Mouse (Mus musculus) T-cell, adult 2 months (primary cell): ENCODE measurements around the gene Fhl5.
"Not testable (repeated sequence)": the region's sequence is repeated elsewhere in the genome, so short reads cannot be mapped to it uniquely, and the experiment has no call there.

Source experiments
- DNase-seq: peaks from one replicate; pipeline ENCODE4 v3.0.0; 2022; ENCODE audit warnings: low spot score

Gene Fhl5

DNA sequence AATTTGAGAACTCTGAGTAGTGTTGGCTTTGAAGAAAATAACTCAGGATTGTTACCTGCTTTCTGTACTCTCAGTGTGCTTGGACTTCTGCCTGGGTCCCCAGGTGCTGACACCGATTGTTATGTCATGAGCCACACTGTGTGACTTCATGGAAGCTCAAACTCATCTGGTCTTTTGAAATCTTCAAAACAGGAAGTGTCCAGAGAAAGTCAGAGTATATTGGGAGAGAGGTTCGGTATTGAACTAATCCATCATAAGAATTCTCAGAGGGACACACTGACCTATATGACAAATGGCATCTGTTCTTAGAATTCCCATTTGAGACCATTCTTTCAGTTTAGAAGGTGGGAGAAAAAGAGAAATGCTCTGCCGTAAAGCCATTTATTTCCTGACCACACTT is at the start of gene Fhl5:
Gene Fhl5 (minus strand): TSS at position 101 of the 400 bp plus-strand sequence.
- DNase-seq, result no peak

- DNase-seq, result not testable (repeated sequence)
Measured at GRCm38 (mm10) chr4:25285002-25285401, 42.3 kb upstream of the Fhl5 start.

DNA sequence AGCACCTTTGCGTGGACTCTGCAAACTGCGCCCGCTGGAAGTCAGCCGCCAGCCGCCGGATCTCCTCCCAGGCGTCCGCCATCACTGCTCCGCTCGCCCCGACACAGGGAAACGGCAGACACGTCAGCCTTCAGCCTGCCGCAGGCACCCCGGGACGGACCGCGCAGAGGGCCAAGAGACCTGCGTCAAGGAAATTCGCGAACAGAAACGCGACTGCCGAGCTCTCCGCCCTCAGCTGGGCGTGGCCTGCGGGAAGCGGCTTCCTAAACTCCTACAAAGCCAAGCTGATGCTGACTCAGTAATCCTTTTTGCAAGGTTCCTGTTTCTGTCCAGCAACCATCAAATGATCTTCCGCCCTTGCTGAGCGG is 39.0 kb upstream of the Fhl5 start, which contains the start of gene Ufl1:
Gene Ufl1 (minus strand): TSS at position 151 of the 368 bp plus-strand sequence.
- DNase-seq, result peak; percentile 89

- no peak for DNase-seq
Measured at GRCm38 (mm10) chr4:25280938-25281670, 38.4 kb upstream of the Fhl5 start.

GRCm38 (mm10) chr4:25272861-25273627 is 30.4 kb upstream of the Fhl5 start:
- no peak for DNase-seq

DNA sequence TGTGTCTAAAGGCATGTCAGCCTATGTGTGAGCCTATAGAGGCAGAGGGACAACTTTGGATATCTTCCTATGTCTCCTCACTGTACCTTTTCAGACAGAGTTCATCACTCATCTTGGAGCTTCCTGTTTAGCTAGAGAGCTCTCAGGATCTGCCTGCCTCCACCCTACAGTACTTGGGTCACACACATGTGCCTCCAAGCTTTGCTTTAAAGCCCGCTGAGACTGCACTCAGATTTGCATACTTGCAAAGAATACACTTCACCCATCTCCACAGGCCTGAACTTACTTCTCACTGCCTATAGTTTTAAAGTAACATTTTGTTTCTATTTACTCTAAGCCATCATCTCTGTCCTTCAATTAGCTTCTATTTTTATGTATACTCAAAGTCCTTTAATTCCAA is 29.2 kb upstream of the Fhl5 start:
- DNase-seq, result no peak

DNA sequence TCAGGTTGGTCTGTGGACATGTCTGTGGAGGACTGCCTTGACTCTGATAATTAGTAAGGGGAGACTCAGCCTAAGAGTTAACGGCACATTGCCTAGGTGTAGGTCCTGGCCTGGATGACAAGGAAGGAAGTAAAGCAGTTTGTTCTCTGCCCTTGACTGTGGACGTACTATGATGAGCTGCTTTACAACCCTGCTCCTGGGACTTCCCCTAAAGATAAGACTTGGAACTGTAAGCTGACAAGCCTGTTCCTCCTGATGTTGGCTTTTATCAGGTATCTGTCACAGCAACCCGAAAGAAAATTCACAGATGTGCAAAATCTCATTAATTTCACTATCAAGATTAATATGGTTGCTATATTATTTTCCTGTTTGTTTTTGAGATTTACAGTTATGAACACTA is 24.5 kb upstream of the Fhl5 start:
- no peak for DNase-seq

- DNase-seq, result no peak
Measured at GRCm38 (mm10) chr4:25257822-25258398, 15.2 kb upstream of the Fhl5 start.

- not testable (repeated sequence) for DNase-seq
Measured at GRCm38 (mm10) chr4:25235663-25236062, 7.0 kb downstream of the Fhl5 start.

GRCm38 (mm10) chr4:25233767-25234166 is 8.9 kb downstream of the Fhl5 start:
- DNase-seq, result not testable (repeated sequence)

- no peak for DNase-seq
Measured at GRCm38 (mm10) chr4:25232546-25232945, 10.1 kb downstream of the Fhl5 start.

DNA sequence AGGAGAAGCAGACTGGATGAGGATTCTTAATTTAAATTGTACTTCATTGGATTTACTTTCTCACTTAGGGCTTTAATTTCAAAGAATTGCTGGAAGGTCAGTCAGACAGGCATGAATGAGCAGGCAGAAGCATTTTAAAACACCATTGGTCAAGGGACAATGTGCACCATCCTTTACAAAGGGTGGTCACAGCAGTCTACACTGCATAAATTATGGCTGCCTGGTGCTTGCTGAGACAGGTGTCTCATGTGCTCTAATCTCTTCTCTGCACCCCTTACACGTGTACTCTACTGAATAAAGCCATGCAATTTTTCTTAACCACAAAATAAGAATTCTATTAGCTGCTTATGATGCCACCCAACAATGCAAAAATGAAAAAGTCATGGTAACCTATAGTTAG is 15.1 kb downstream of the Fhl5 start:
- no peak for DNase-seq

DNA sequence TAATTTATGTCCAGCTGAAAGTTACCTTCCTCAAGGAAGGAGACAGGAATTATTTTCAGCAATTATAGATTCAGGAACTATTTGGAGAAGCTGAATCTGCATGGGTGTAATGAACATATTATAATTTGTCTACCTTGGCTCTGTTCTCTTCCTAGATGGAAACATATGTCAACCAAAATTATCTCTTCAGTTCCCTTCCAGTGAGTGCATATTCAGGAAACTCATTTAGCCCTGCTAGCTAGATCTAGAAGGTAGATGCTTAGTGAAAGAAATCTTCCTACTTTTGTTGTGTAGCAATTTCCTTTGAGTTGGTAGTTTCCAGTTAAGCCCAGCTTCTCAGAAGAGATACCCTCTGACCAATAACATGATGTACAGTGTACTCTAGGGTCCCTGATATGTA is 20.7 kb downstream of the Fhl5 start:
- no peak for DNase-seq

DNA sequence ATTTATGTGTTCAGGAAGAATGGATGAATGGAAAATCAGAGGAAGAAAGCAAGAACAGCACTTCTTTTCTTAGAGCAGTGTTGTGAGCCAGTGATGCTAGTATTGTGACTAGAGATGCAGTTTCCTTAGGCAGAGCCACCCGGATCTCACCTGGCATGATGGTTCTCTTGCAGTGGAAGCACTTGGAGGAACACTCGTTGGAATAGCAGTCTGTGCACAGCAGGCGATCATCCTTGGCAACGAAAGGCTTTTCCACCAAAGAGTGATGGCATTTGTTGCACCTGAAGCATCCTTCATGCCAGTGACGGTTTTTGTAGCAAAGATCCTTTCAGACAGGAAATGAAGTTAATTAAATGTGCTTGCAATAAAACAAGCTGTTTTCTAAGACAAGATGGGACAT is 29.2 kb downstream of the Fhl5 start:
- DNase-seq, result no peak

DNA sequence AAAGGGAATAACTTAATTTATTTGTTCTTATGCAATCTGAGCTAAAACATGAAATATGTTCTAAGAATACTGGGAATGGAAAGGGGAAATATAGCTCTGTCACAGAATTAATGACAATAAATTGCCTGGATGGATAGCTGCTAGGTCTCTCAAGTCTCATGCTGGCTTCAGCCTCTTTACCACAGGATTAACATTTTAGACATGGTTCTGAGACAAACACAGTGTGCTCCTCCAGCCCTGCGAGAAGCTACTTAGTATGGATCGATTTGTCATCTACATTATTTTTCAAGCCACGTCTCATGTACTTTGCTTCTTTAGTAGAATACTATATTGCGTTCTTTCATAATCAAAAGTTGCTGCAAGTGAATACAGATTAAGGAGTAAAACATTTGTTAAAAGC is 36.5 kb downstream of the Fhl5 start:
- DNase-seq, result no peak

GRCm38 (mm10) chr4:25197310-25197709 is 45.4 kb downstream of the Fhl5 start:
- no peak for DNase-seq

DNA sequence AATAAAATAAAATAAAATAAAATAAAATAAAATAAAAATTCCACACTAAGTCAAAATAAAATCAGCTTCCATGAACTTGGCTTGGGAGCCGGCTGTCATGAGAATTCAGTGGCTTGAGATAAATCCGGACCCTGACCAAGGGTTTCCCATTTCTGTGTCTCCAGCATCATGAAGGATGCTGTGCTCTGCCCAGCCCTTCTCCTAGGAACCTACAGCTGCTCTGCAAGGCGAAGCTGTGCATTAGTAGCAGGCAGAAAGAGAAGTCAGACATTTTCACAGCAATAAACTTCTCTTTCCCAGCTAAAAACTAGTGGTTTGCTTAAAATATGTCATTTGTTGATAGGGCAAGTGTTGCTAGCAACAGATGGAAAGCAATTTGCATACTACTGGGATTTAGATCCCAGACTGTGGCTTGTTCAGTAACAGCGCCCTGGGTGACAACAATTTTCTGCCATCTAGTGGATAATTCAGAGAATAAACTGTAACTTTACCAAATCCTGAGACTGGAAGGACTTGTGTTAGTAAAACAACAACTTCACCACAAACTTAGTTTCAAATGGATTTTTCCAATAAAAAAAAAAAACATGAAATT is 63.0 kb downstream of the Fhl5 start:
- no peak for DNase-seq
